Mouse (Mus musculus): ENCODE results near the gene Zfp324. TPM values are rescaled to one million over a fixed set of nuclear protein-coding genes. Genes with fewer than 3 reads are reported as not detected.
A peak's percentile ranks its signal among the peaks of the same experiment; 100 is the strongest.
"Not testable (repeated sequence)": the region's sequence is repeated elsewhere in the genome, so short reads cannot be mapped to it uniquely, and the experiment has no call there.

Zfp324 gene
- polyA plus RNA-seq (2017; shearing (Covaris generic)) = 1 to 10 TPM; 1.8 to 3.6 (median 2.6) TPM

GRCm38 (mm10) chr7:12965678-12966091 is at the start of gene Zfp324:
Gene Zfp324 (plus strand): TSS chr7:12965838.
- peak; percentile 83 for ATAC-seq

GRCm38 (mm10) chr7:12920495-12920894 is 45.1 kb upstream of the Zfp324 start:
- ATAC-seq = not testable (repeated sequence)

- no peak for ATAC-seq
These were observed 44.3 kb upstream of the Zfp324 start for GRCm38 (mm10) chr7:12921318-12921704.

- peak; percentile 99 for ATAC-seq
These were observed 43.8 kb upstream of the Zfp324 start, which contains the start of gene Rps5 for GRCm38 (mm10) chr7:12921705-12922465. Gene Rps5 (plus strand): TSS chr7:12922290.

GRCm38 (mm10) chr7:12922729-12923128 is 42.9 kb upstream of the Zfp324 start:
- ATAC-seq = no peak

- ATAC-seq = no peak
These were observed 39.3 kb upstream of the Zfp324 start for GRCm38 (mm10) chr7:12926316-12926715.

GRCm38 (mm10) chr7:12927191-12927680 is 38.4 kb upstream of the Zfp324 start, which contains the start of gene Rnf225:
Gene Rnf225 (plus strand): TSS chr7:12927416.
- ATAC-seq = no peak

GRCm38 (mm10) chr7:12927693-12928589 is 37.7 kb upstream of the Zfp324 start:
- ATAC-seq = no peak

- no peak for ATAC-seq
These were observed 32.0 kb upstream of the Zfp324 start for GRCm38 (mm10) chr7:12933615-12934140.

GRCm38 (mm10) chr7:12934808-12935207 is 30.8 kb upstream of the Zfp324 start:
- no peak for ATAC-seq

- ATAC-seq = peak; percentile 56
These were observed 28.3 kb upstream of the Zfp324 start for GRCm38 (mm10) chr7:12937254-12937803.

GRCm38 (mm10) chr7:12940599-12940998 is 25.0 kb upstream of the Zfp324 start:
- ATAC-seq = no peak

GRCm38 (mm10) chr7:12943488-12943887 is 22.1 kb upstream of the Zfp324 start:
- ATAC-seq = peak; percentile 72

GRCm38 (mm10) chr7:12949032-12949871 is 16.4 kb upstream of the Zfp324 start:
- peak; percentile 98 for ATAC-seq

GRCm38 (mm10) chr7:12949872-12950229 is 15.8 kb upstream of the Zfp324 start:
- ATAC-seq = peak; percentile 23

GRCm38 (mm10) chr7:12954896-12955295 is 10.7 kb upstream of the Zfp324 start:
- no peak for ATAC-seq

GRCm38 (mm10) chr7:12957511-12957910 is 8.1 kb upstream of the Zfp324 start:
- no peak for ATAC-seq

- no peak for ATAC-seq
These were observed 6.7 kb upstream of the Zfp324 start for GRCm38 (mm10) chr7:12958948-12959347.

GRCm38 (mm10) chr7:12959718-12960117 is 5.9 kb upstream of the Zfp324 start:
- no peak for ATAC-seq

GRCm38 (mm10) chr7:12961511-12962141 is 4.0 kb upstream of the Zfp324 start:
- peak; percentile 74 for ATAC-seq

Data from inflammation-experienced regulatory T-cells, adult 6 months (primary cell).